8 mouse cellular contexts compared by ENCODE assay signal in genomic region chr17:34640778-34641601, GRCm38 (mm10). TPM values are rescaled to one million over a fixed set of nuclear protein-coding genes. Genes with fewer than 3 reads are reported as not detected.
A peak's percentile ranks its signal among the peaks of the same experiment; 100 is the strongest.
DNase-seq lines count a peak whose midpoint lies in the region; ATAC-seq lines count a peak whose summit lies in the region.

No protein-coding gene starts in this region.

- 17% methylated on average over 11 of the region's 11 CpGs for WGBS in lung, embryonic 16.5 days
- 11% methylated on average over 11 of the region's 11 CpGs for WGBS in forebrain, embryonic 16.5 days
- 19% methylated on average over 11 of the region's 11 CpGs for WGBS in intestine, embryonic 14.5 days
- 11% methylated on average over 11 of the region's 11 CpGs for WGBS in midbrain, embryonic 13.5 days

- no peaks in the 10 kb centered on the region for H3K9me3 ChIP-seq in lung, embryonic 16.5 days (ENCODE audit: control insufficient read depth, low read length)
- H3K9me3 ChIP-seq in forebrain, embryonic 16.5 days (ENCODE audit: control insufficient read depth, low read length): no peaks in the 10 kb centered on the region
- H3K9me3 ChIP-seq in intestine, embryonic 14.5 days (ENCODE audit: control insufficient read depth, low read length): no peaks in the 10 kb centered on the region
- no peaks in the 10 kb centered on the region for H3K9me3 ChIP-seq in midbrain, embryonic 13.5 days

- H3K9ac ChIP-seq in lung, embryonic 16.5 days (ENCODE audit: low read length): 0 out of 2 replicates have a peak overlapping the region, but pooled peaks have one; percentile 30
- H3K9ac ChIP-seq in forebrain, embryonic 16.5 days (replicated peaks; ENCODE audit: low read depth, low read length): 0 out of 2 replicates have a peak overlapping the region, but pooled peaks have one; percentile 8
- no peak overlapping the region for H3K9ac ChIP-seq in intestine, embryonic 14.5 days (ENCODE audit: low read length)
- H3K9ac ChIP-seq in midbrain, embryonic 13.5 days (replicated peaks): peak overlapping the region; percentile 34

- H3K4me3 ChIP-seq in lung, embryonic 16.5 days (ENCODE audit: low read length): no peak overlapping the region
- H3K4me3 ChIP-seq in forebrain, embryonic 16.5 days (replicated peaks; ENCODE audit: low read length): no peak overlapping the region
- H3K4me3 ChIP-seq in intestine, embryonic 14.5 days (ENCODE audit: low read depth, low read length): no peak overlapping the region
- H3K4me3 ChIP-seq in midbrain, embryonic 13.5 days (replicated peaks): no peak overlapping the region

- H3K27me3 ChIP-seq in lung, embryonic 16.5 days (ENCODE audit: control insufficient read depth, insufficient read depth, low read depth, low read length): no peaks in the 10 kb centered on the region; the same call in 1 of the 2 replicates
- H3K27me3 ChIP-seq in forebrain, embryonic 16.5 days (replicated peaks; ENCODE audit: control insufficient read depth, insufficient read depth, low read length): no peaks in the 10 kb centered on the region
- H3K27me3 ChIP-seq in intestine, embryonic 14.5 days (replicated peaks; ENCODE audit: control insufficient read depth, insufficient read depth, low read length): no peaks in the 10 kb centered on the region
- no peaks in the 10 kb centered on the region; the same call in 1 of the 2 replicates for H3K27me3 ChIP-seq in midbrain, embryonic 13.5 days

- peak; percentile 26 for ATAC-seq in lung, embryonic 16.5 days (ENCODE audit: low read depth)
- ATAC-seq in forebrain, embryonic 16.5 days: peak; percentile 54
- no peak for ATAC-seq in intestine, embryonic 14.5 days (replicated peaks; ENCODE audit: low FRiP score, low TSS enrichment, low read depth)
- ATAC-seq in midbrain, embryonic 13.5 days: peak; percentile 32; the same call in 1 of the 2 replicates

- H3K4me2 ChIP-seq in lung, embryonic 16.5 days (ENCODE audit: low read depth, low read length): no peak overlapping the region
- peak overlapping the region; percentile 4; the same call in 1 of the 2 replicates for H3K4me2 ChIP-seq in forebrain, embryonic 16.5 days (ENCODE audit: low read length)
- no peak overlapping the region for H3K4me2 ChIP-seq in intestine, embryonic 14.5 days (ENCODE audit: low read length)
- H3K4me2 ChIP-seq in midbrain, embryonic 13.5 days (replicated peaks): no peak overlapping the region

- DNase-seq in lung, postnatal 36 days: no peak
- peak; percentile 95 for DNase-seq in cerebellum, adult 9-10 months
- no peak for DNase-seq in intestine, embryonic 14.5 days (ENCODE audit: low spot score)
- DNase-seq in spleen, postnatal 4 days (ENCODE audit: low spot score in 2 of 2): no peak
- no peak for DNase-seq in spleen, adult 18-20 months

- peaks cover 12% of the 10 kb centered on the region; the same call in 1 of the 2 replicates for H3K4me1 ChIP-seq in lung, embryonic 16.5 days (replicated peaks; ENCODE audit: control insufficient read depth, insufficient read depth, low read length)
- peaks cover 21% of the 10 kb centered on the region for H3K4me1 ChIP-seq in forebrain, embryonic 16.5 days (replicated peaks; ENCODE audit: control insufficient read depth, insufficient read depth, low read length)
- peaks cover 9% of the 10 kb centered on the region; the same call in 1 of the 2 replicates for H3K4me1 ChIP-seq in intestine, embryonic 14.5 days (replicated peaks; ENCODE audit: control insufficient read depth, insufficient read depth, low read length)
- peaks cover 29% of the 10 kb centered on the region for H3K4me1 ChIP-seq in midbrain, embryonic 13.5 days (replicated peaks)

- H3K36me3 ChIP-seq in lung, embryonic 16.5 days (ENCODE audit: control insufficient read depth, insufficient read depth, low read length): no peaks in the 10 kb centered on the region
- no peaks in the 10 kb centered on the region for H3K36me3 ChIP-seq in forebrain, embryonic 16.5 days (ENCODE audit: control insufficient read depth, insufficient read depth)
- no peaks in the 10 kb centered on the region for H3K36me3 ChIP-seq in intestine, embryonic 14.5 days (ENCODE audit: control insufficient read depth, insufficient read depth, low read length)
- H3K36me3 ChIP-seq in midbrain, embryonic 13.5 days: no peaks in the 10 kb centered on the region

- peak overlapping the region; percentile 51; the same call in 1 of the 2 replicates for H3K27ac ChIP-seq in lung, embryonic 16.5 days (ENCODE audit: low read length)
- H3K27ac ChIP-seq in forebrain, embryonic 16.5 days (ENCODE audit: low read length): peak overlapping the region; percentile 80
- H3K27ac ChIP-seq in intestine, embryonic 14.5 days (ENCODE audit: low read depth): peak overlapping the region; percentile 60
- H3K27ac ChIP-seq in midbrain, embryonic 13.5 days: peak overlapping the region; percentile 82

RNA-seq across cellular contexts. Expression of gene Fkbpl, which starts 3.6 kb away (rescaled TPM):
- 15.2 and 17.5 TPM in 2 replicates for polyA plus RNA-seq in lung, embryonic 16.5 days (2015; fragmentation: Nextera tagmentation; extraction: Ambion mirVana)
- polyA plus RNA-seq in forebrain, embryonic 16.5 days (2015; fragmentation: Nextera tagmentation; extraction: Ambion mirVana): 14.6 and 16.7 TPM in 2 replicates
- 10.8 and 13.0 TPM in 2 replicates for polyA plus RNA-seq in intestine, embryonic 14.5 days (2014; fragmentation: Nextera tagmentation; extraction: Ambion mirVana)
- polyA plus RNA-seq in midbrain, embryonic 13.5 days (2015; fragmentation: Nextera tagmentation; extraction: Ambion mirVana): 17.0 and 18.9 TPM in 2 replicates

RNA-seq across cellular contexts. Expression of gene Atf6b, which starts 6.0 kb away (rescaled TPM):
- 77.5 and 80.0 TPM in 2 replicates for polyA plus RNA-seq in lung, embryonic 16.5 days (2015; fragmentation: Nextera tagmentation; extraction: Ambion mirVana)
- 111 and 119 TPM in 2 replicates for polyA plus RNA-seq in forebrain, embryonic 16.5 days (2015; fragmentation: Nextera tagmentation; extraction: Ambion mirVana)
- 59.8 and 62.2 TPM in 2 replicates for polyA plus RNA-seq in intestine, embryonic 14.5 days (2014; fragmentation: Nextera tagmentation; extraction: Ambion mirVana)
- 118 and 122 TPM in 2 replicates for polyA plus RNA-seq in midbrain, embryonic 13.5 days (2015; fragmentation: Nextera tagmentation; extraction: Ambion mirVana)

RNA-seq across cellular contexts. Expression of gene Prrt1, which starts 11.7 kb away (rescaled TPM):
- polyA plus RNA-seq in lung, embryonic 16.5 days (2015; fragmentation: Nextera tagmentation; extraction: Ambion mirVana): 0.13 and 0.53 TPM in 2 replicates
- polyA plus RNA-seq in forebrain, embryonic 16.5 days (2015; fragmentation: Nextera tagmentation; extraction: Ambion mirVana): 5.0 and 10.4 TPM in 2 replicates
- 0.46 and 0.53 TPM in 2 replicates for polyA plus RNA-seq in intestine, embryonic 14.5 days (2014; fragmentation: Nextera tagmentation; extraction: Ambion mirVana)
- 7.4 and 7.5 TPM in 2 replicates for polyA plus RNA-seq in midbrain, embryonic 13.5 days (2015; fragmentation: Nextera tagmentation; extraction: Ambion mirVana)

RNA-seq across cellular contexts. Expression of gene Ppt2, which starts 12.7 kb away (rescaled TPM):
- polyA plus RNA-seq in lung, embryonic 16.5 days (2015; fragmentation: Nextera tagmentation; extraction: Ambion mirVana): 21.0 and 23.9 TPM in 2 replicates
- 16.2 and 17.7 TPM in 2 replicates for polyA plus RNA-seq in forebrain, embryonic 16.5 days (2015; fragmentation: Nextera tagmentation; extraction: Ambion mirVana)
- polyA plus RNA-seq in intestine, embryonic 14.5 days (2014; fragmentation: Nextera tagmentation; extraction: Ambion mirVana): 34.8 and 35.1 TPM in 2 replicates
- polyA plus RNA-seq in midbrain, embryonic 13.5 days (2015; fragmentation: Nextera tagmentation; extraction: Ambion mirVana): 22.3 and 23.3 TPM in 2 replicates

RNA-seq across cellular contexts. Expression of gene Egfl8, which starts 25.2 kb away (rescaled TPM):
- polyA plus RNA-seq in lung, embryonic 16.5 days (2015; fragmentation: Nextera tagmentation; extraction: Ambion mirVana): 3.8 and 4.7 TPM in 2 replicates
- 7.0 and 7.5 TPM in 2 replicates for polyA plus RNA-seq in forebrain, embryonic 16.5 days (2015; fragmentation: Nextera tagmentation; extraction: Ambion mirVana)
- 2.4 and 2.8 TPM in 2 replicates for polyA plus RNA-seq in intestine, embryonic 14.5 days (2014; fragmentation: Nextera tagmentation; extraction: Ambion mirVana)
- 6.8 and 8.6 TPM in 2 replicates for polyA plus RNA-seq in midbrain, embryonic 13.5 days (2015; fragmentation: Nextera tagmentation; extraction: Ambion mirVana)
